Mouse (Mus musculus): ENCODE data around the gene Vipas39.

- TF ChIP-seq POLR2A (IDR thresholded peaks at IDR 0.05; ENCODE audit: low read depth, low read length) (peak; percentile 38; the same call in 1 of the 2 replicates), GABPA (IDR thresholded peaks at IDR 0.05; ENCODE audit: insufficient replicate concordance, low read depth, low read length) (no peak), CTCF (conservative IDR thresholded peaks at IDR 0.05 in 1 of 2, IDR thresholded peaks at IDR 0.05 in 1 of 2; ENCODE audit: low read depth in 2 of 2, low read length in 2 of 2) (no peak), USF1 (IDR thresholded peaks at IDR 0.05; ENCODE audit: low read depth, low read length) (no peak), CHD2 (IDR thresholded peaks at IDR 0.05; ENCODE audit: low read length) (no peak), MEF2A (IDR thresholded peaks at IDR 0.05; ENCODE audit: borderline replicate concordance, low read depth, low read length) (no peak), ELF1 (IDR thresholded peaks at IDR 0.05; ENCODE audit: low read depth, low read length) (peak; percentile 30; the same call in 1 of the 2 replicates), MAX (IDR thresholded peaks at IDR 0.05; ENCODE audit: low read length) (no peak), ZNF384 (IDR thresholded peaks at IDR 0.05; ENCODE audit: low read depth, low read length) (no peak), ZMIZ1 (IDR thresholded peaks at IDR 0.05; ENCODE audit: low read depth, low read length) (no peak), EP300 (IDR thresholded peaks at IDR 0.05; ENCODE audit: low read length) (no peak)
These were observed 66.0 kb downstream of the Vipas39 start, which contains the start of gene Tmed8 for GRCm38 (mm10) chr12:87199973-87200586.
